Mouse (Mus musculus) C2C12 (cell line): ENCODE measurements around the gene Gm20388.

Source experiments
- CEBPB ChIP-seq: IDR thresholded peaks from one replicate; pipeline ENCODE4 v1.6.1; 2011; ENCODE audit warnings: low read depth, mild to moderate bottlenecking, control low read depth, moderate library complexity
- CTCF ChIP-seq: IDR thresholded peaks from one replicate; pipeline ENCODE4 v1.5.1; 2011; ENCODE audit not compliant: control insufficient read depth, insufficient read depth, insufficient read length
- FOSL1 ChIP-seq: IDR thresholded peaks from one replicate; pipeline ENCODE4 v1.8.0; 2011; ENCODE audit warnings: mild to moderate bottlenecking, low read length; ENCODE audit not compliant: poor library complexity, insufficient read depth, severe bottlenecking
- MAX ChIP-seq: IDR thresholded peaks from one replicate; pipeline ENCODE4 v1.6.1; 2011; ENCODE audit warnings: mild to moderate bottlenecking, control low read depth
- MYOD1 ChIP-seq: IDR thresholded peaks from one replicate; pipeline ENCODE4 v1.6.1; 2011; ENCODE audit warnings: low read depth; ENCODE audit not compliant: control insufficient read depth, insufficient read length
- USF1 ChIP-seq: IDR thresholded peaks from one replicate; pipeline ENCODE4 v1.6.1; 2011; ENCODE audit warnings: low read depth, mild to moderate bottlenecking, control low read depth, moderate library complexity

DNA sequence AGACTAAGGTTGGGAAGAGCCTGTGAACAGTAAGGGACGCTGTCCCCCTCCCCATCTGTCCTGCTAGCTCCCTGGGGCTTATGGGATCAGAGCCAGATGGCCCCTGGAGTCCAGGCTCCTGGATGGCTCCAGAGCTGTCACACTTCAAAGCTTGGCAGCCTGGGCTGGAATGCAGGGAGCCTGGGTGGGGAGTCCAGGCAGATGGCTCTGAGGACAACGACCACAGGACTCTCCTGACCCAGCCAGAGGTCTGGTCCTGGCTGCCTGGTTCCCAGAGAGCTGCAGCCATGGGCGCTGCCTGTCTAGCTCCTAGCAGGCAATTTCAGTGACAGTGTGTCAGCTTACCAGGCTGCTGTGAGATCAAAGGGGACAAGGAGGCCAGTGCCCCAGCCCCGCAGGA is 984.4 kb downstream of the Gm20388 start:
- TF ChIP-seq CTCF = no peak
- TF ChIP-seq MAX = no peak
- TF ChIP-seq CEBPB = no peak
- TF ChIP-seq FOSL1 = no peak
- no peak for TF ChIP-seq MYOD1
- TF ChIP-seq USF1 = no peak
